Mouse (Mus musculus) brain, embryonic 14.5 days (tissue): ENCODE results near the gene Zfp639. TPM values are rescaled to one million over a fixed set of nuclear protein-coding genes. Genes with fewer than 3 reads are reported as not detected.
A peak's percentile ranks its signal among the peaks of the same experiment; 100 is the strongest.

ENCODE experiments used
- DNase-seq: peaks from one replicate; pipeline ENCODE4 v3.0.0-alpha.2; 2011; ENCODE audit warnings: low read depth
- CTCF ChIP-seq: fragments of 200-500 bp; IDR thresholded peaks from 2 replicates; pipeline ENCODE4 v1.5.1; 2012; ENCODE audit warnings: inconsistent platforms, mild to moderate bottlenecking, moderate library complexity, borderline replicate concordance; ENCODE audit not compliant: insufficient read depth, insufficient read length; ENCODE audit errors: extremely low read depth
- POLR2A ChIP-seq: fragments of 200-500 bp; IDR thresholded peaks from 2 replicates; pipeline ENCODE4 v1.6.1; 2012; ENCODE audit warnings: mild to moderate bottlenecking, inconsistent platforms, borderline replicate concordance; ENCODE audit not compliant: poor library complexity, insufficient read depth, insufficient read length, severe bottlenecking; ENCODE audit errors: extremely low read depth
- polyA plus RNA-seq: library from polyadenylated mRNA; depleted of rRNA; stranded (reverse); fragments of >200 nt; gene quantifications from 2 replicates; pipeline ENCODE4 v1.2.3, GENCODE M21; 2012

The Zfp639 gene
- polyA plus RNA-seq, 1 experiment: 59.4 TPM

GRCm38 (mm10) chr3:32492097-32493090, 17.7 kb upstream of the Zfp639 start, which contains the start of gene Kcnmb3:
Kcnmb3 (minus strand) TSS chr3:32492231.
- TF ChIP-seq CTCF (no peak), POLR2A (no peak)
- no peak for DNase-seq

- DNase-seq: no peak
- TF ChIP-seq POLR2A (no peak), CTCF (peak; percentile 16; the same call in 1 of the 2 replicates)
Observed at GRCm38 (mm10) chr3:32494387-32495087, 15.5 kb upstream of the Zfp639 start.

- DNase-seq: peak; percentile 26
- TF ChIP-seq POLR2A (no peak), CTCF (no peak)
Observed at GRCm38 (mm10) chr3:32495088-32495770, 14.8 kb upstream of the Zfp639 start.

- TF ChIP-seq CTCF: no peak
- TF ChIP-seq POLR2A: no peak
- peak; percentile 33 for DNase-seq
Observed at GRCm38 (mm10) chr3:32495856-32496710, 14.0 kb upstream of the Zfp639 start.

- DNase-seq: no peak
- no peak for TF ChIP-seq CTCF
- TF ChIP-seq POLR2A: no peak
Observed at GRCm38 (mm10) chr3:32496711-32497070, 13.4 kb upstream of the Zfp639 start.

- DNase-seq: no peak
Observed at GRCm38 (mm10) chr3:32500346-32500745, 9.7 kb upstream of the Zfp639 start.

GRCm38 (mm10) chr3:32505841-32506240, 4.2 kb upstream of the Zfp639 start:
- TF ChIP-seq CTCF (no peak), POLR2A (no peak)
- no peak for DNase-seq

More at GRCm38 (mm10) chr3:32500346-32500745, 9.7 kb upstream of the Zfp639 start:
- TF ChIP-seq POLR2A (no peak), CTCF (no peak)

- TF ChIP-seq POLR2A (no peak), CTCF (no peak)
Observed at GRCm38 (mm10) chr3:32506366-32507225, 3.5 kb upstream of the Zfp639 start.

GRCm38 (mm10) chr3:32508666-32509324, 1.3 kb upstream of the Zfp639 start:
- peak; percentile 88 for DNase-seq
- TF ChIP-seq POLR2A (no peak), CTCF (peak; percentile 77; the same call in 1 of the 2 replicates)

More at GRCm38 (mm10) chr3:32506366-32507225, 3.5 kb upstream of the Zfp639 start:
- no peak for DNase-seq
